Mouse (Mus musculus): ENCODE measurements at regions not wholly inside any gene's neighbourhood (a gene's known extent, or its start where the extent isn't known, plus 50 kb on each side); places are given as distances from the start of the nearest gene placed in this dataset.

GRCm38 (mm10) chr16:90619565-90620311 lies 107.5 kb downstream of the Mis18a start:
- WGBS, result 42% methylated on average over 13 of the region's 13 CpGs

GRCm38 (mm10) chr16:90615791-90616190 lies 111.4 kb downstream of the Mis18a start:
- DNase-seq (ENCODE audit: low read depth, low spot score), result no peak
- WGBS, result 56% methylated on average over 10 of the region's 10 CpGs

More at GRCm38 (mm10) chr16:90619565-90620311, 107.5 kb downstream of the Mis18a start:
- no peak for DNase-seq (ENCODE audit: low read depth, low spot score)

- DNase-seq (ENCODE audit: low read depth, low spot score), result no peak
- 93% methylated on average over 1 of the region's 1 CpGs for WGBS
Observed at GRCm38 (mm10) chr16:90614137-90614536, 113.1 kb downstream of the Mis18a start.

GRCm38 (mm10) chr16:90610097-90610808 lies 117.0 kb downstream of the Mis18a start:
- DNase-seq (ENCODE audit: low read depth, low spot score), result no peak
- WGBS, result 87% methylated on average over 22 of the region's 22 CpGs

GRCm38 (mm10) chr16:90599329-90599870 lies 127.8 kb downstream of the Mis18a start:
- DNase-seq (ENCODE audit: low read depth, low spot score), result no peak
- WGBS, result 65% methylated on average over 7 of the region's 7 CpGs

GRCm38 (mm10) chr16:90598727-90599126 lies 128.5 kb downstream of the Mis18a start:
- WGBS, result 81% methylated on average over 7 of the region's 7 CpGs
- no peak for DNase-seq (ENCODE audit: low read depth, low spot score)

- WGBS, result 74% methylated on average over 6 of the region's 6 CpGs
- DNase-seq (ENCODE audit: low read depth, low spot score), result no peak
Observed at GRCm38 (mm10) chr16:90592721-90593481, 134.3 kb downstream of the Mis18a start.

- DNase-seq (ENCODE audit: low read depth, low spot score), result no peak
- 85% methylated on average over 7 of the region's 7 CpGs for WGBS
Observed at GRCm38 (mm10) chr16:90585171-90585570, 142.0 kb downstream of the Mis18a start.

GRCm38 (mm10) chr16:90580411-90580810 lies 146.8 kb downstream of the Mis18a start:
- 43% methylated on average over 8 of the region's 8 CpGs for WGBS
- DNase-seq (ENCODE audit: low read depth, low spot score), result no peak

GRCm38 (mm10) chr16:90571107-90571506 lies 156.1 kb downstream of the Mis18a start:
- DNase-seq (ENCODE audit: low read depth, low spot score), result no peak

GRCm38 (mm10) chr16:90569826-90570225 lies 157.4 kb downstream of the Mis18a start:
- DNase-seq (ENCODE audit: low read depth, low spot score), result no peak
- 82% methylated on average over 1 of the region's 1 CpGs for WGBS

GRCm38 (mm10) chr16:90565182-90565581 lies 162.0 kb downstream of the Mis18a start:
- 36% methylated on average over 2 of the region's 2 CpGs for whole genome bisulfite sequencing
- peak; percentile 38 for DNase-seq (ENCODE audit: low read depth, low spot score)

GRCm38 (mm10) chr16:90553120-90553519 lies 167.3 kb downstream of the Hunk start:
- no peak for DNase-seq (ENCODE audit: low read depth, low spot score)
- 94% methylated on average over 7 of the region's 7 CpGs for WGBS

- 75% methylated on average over 3 of the region's 3 CpGs for WGBS
- DNase-seq (ENCODE audit: low read depth, low spot score), result no peak
Observed at GRCm38 (mm10) chr16:90551041-90551440, 165.2 kb downstream of the Hunk start.

GRCm38 (mm10) chr16:90550058-90550795 lies 164.4 kb downstream of the Hunk start:
- DNase-seq (ENCODE audit: low read depth, low spot score), result no peak
- WGBS, result 68% methylated on average over 13 of the region's 13 CpGs
